Mouse (Mus musculus) adrenal gland, postnatal 14 days (tissue): ENCODE measurements around the gene Sptb. TPM values are rescaled to one million over a fixed set of nuclear protein-coding genes. Genes with fewer than 3 reads are reported as not detected.

Experiments used
- DNase-seq: peaks from one replicate; pipeline ENCODE4 v3.0.0; 2021; ENCODE audit warnings: mixed read lengths
- total RNA-seq: library from RNA; stranded (reverse); gene quantifications from 2 replicates; pipeline ENCODE4 v1.2.3, GENCODE M21; 2021

Sptb gene
- total RNA-seq, 1 experiment from 2014 or later, result 51.5 TPM

DNA sequence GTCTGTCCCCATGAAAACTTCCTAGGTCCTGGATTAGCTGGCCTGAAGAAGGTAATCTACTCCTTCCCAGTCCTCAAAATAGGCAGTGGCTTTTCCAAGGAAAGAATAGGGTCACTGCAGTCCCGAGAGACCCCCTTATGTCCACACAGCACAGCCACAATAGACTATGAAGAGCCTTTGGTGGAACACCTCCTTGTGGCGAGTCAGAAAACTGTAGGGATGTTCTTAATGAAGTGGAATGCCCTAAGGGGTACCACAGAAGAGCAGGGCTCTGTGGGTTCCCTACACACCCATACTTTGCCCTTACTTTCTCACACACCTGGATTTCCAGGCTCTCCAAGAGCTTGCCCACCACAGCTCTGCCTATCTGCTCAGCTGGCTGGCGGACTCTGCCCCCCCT is 104.5 kb downstream of the Sptb start:
- DNase-seq, result no peak

DNA sequence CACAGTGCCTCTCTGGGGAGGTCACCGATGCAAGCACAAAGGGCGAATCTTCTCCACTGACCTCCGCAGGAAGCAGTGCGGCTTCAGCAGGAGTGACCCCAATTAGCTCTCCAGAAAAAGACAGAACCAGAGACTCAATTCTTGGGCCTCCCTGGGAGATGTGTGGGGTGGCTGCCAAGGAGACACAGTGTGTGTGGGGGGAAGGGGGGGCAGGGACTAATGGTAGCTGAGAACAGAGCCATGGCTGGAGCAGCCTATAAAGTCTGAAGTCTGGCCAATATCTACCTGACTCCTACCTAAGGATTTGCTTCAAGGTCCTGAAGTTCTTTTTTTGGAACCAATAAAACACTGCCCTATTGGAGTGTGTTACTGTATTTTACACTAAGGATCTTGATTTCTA is 105.8 kb downstream of the Sptb start:
- DNase-seq, result no peak

DNA sequence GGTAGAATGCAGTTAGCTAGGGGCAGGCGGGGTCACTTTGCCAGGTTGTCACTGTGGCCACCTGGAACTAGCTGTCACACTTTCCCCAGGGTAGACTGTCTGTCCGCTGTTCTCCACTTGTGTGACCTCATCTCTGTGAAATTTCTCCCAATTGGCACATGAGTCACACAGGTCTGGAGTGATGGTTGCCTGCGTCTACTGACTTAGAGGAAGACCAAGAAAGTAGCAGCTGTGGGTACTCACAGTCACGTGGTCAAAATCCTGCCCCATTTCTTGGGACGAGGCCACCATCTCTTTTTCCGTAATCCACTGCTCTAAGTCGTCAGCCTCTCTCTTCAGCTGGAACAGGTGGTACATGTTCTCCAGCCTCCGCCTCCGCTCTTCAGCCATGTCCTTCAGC is 106.6 kb downstream of the Sptb start:
- DNase-seq, result no peak

DNA sequence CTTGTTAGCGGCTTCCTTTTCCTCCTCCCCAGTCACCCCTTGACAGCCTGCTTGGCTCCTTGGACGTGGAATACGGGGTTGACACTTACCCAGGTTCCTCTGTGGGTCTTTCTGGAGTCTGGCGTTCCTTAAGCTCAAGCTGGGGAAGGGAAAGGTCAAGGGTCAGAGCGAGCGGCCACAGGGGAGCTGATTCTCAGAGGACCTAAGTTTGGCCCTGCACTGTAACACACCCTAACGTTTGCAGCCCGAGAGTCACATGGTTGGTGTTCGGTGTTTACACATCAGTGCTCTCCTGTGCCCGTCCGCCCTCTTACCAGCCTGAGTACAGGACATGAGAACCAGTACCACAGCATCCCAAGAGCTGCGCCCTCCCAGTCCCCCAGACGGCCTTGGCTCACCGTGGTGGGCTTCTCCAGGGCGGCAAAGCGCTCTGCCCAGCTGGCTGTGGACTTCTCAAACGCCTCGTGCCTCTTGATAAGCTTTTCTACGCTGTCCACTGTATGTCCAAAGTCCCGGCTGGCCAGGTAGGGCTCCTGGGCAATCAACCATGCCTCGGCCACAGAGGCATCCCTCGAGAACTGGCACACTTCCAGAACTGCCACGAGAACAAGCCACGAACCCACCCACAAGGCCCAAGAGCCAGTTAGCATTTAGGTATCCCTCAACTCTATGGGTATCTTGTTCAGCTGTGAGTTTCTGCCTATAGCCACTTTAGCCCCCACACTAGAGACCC is 112.0 kb downstream of the Sptb start:
- DNase-seq, result no peak

DNA sequence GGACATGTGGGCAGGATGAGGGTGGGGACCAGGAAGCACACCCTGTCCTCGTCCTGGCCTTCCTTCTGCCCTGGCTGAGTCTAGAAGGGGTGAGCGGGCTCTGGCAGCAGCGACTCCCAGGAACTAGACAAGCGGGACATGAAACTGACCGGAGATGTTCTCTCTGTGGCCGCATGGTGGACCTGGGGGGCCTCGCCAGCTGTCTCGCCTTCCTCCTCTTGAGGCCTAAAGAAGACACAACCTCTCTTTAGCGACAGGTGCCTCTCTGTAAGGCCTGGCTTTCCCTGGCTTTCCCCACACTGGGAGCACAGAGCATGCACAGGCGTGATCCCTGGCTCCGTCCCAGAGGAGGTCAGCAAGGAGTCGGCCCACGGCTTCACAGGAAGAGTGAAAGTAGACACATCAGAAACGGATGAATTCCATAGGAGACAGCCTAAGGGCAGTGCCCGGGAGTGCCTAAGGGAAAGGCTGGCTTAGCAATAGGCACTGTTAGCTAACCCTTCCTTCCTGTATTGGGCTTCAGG is 112.7 kb downstream of the Sptb start:
- DNase-seq, result no peak

DNA sequence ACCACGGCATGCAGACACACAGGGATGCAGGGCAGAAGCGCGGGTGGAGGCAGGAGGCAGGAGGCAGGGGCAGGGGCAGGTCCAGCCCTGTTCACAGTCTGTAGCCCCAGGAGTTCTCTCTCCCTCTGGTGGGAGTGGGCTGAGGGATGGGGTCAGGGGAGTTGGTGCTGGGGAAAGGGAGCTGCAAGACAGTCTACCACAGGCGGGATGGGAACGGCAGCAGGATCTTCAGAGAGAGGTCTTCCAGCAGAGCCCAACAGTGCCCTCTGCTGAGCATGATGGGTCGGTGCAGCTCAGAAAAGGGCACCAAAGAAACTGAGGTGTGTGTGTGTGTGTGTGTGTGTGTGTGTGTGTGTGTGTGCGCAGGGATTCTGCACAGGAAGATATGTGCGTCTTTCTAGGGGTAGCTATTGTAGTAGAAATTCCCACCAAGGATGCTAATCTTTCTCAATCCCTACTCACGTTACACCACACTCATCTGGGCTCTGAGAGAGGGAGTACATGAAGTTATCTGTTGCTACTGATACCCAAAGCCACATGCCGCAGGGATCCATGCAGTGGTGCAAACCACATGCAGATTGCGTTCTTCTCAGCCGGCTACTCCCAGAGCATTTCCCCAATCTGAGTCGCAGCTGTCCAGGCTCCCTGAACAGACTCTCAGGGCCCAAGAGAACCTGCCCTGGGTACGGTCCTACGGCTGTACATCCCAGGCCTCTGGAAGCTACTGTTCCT is 113.9 kb downstream of the Sptb start:
- DNase-seq, result peak; percentile 86

DNA sequence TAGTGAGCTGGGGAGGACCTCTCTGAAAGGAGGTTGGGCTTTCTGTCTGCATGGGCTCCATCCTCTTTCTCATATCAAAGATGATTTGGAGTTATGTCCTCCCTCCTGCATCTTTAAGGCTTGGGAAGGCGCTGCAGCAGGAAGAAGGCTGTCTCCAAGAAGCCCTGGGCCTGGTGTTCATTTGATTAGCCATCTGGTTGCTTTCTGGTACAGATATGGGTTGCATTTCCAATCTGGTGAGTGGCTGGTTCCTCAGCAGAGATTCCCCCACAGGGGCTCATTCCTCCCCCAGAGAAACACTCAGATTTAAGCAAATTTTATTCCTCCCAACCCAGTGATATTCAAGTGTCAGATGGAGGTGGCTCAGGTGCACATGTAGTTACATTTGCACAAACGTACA is 114.5 kb downstream of the Sptb start:
- DNase-seq, result no peak

DNA sequence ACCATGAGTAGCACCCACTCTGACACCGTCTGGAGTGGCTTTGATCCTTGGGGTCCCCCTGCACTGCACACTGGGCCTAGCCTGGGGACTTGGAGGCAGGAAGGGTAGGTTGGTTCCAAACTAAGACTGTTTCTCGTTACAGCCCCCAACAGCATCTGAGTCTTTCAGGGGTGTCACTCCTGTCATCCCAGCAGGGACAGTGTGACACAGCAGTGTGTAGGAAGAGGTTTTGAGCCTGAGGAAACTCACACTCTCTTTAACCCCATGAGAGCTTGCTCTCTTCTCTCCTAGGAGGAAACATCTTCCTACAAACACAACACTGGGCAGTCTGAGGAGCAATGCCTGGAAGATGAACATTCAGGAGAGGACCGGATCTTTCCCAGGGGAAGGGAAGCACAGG is 115.8 kb downstream of the Sptb start:
- DNase-seq, result no peak

DNA sequence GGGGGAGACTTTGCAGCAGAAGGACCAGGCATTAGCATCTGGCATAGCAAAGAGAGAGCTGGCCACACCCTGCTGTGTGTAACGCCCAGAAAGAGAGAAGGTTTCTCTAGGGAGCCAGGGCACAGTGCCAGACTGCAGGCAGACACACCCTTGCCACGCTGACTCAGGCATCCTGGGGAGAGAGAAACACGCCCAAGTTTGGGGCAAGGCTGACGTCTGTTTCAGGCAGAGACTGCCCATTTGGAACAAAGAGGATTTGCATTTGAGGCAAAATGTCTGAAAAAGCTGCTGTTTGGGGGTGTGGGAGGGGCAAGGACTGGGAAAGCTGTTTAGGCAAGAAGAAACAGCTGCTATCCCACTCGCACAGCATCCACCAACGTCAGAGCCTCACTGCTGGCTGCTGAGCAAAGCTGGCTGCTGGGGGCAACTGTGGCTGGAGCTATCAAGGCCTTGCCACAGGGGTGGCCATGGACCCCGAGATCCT is 116.5 kb downstream of the Sptb start:
- peak; percentile 92 for DNase-seq

DNA sequence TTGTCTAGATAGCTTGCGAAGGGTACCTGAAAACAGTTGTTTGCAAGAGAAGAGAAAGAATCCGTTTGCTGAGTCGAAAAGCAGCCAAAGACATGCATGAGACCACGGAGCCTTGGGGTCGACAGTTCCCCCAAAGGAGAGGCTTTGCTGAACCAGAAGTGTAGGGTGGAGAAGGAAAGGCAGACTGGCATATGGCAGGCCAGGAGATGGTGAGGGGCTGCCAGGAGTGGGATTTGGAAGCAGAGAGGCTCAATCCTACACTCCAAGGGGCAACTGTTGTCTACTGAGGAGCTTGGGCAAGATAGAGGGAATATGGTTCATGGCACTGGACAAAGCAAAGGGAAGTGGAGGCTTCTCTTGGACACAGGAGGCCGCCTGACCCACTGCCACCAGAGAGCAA is 117.1 kb downstream of the Sptb start:
- no peak for DNase-seq

DNA sequence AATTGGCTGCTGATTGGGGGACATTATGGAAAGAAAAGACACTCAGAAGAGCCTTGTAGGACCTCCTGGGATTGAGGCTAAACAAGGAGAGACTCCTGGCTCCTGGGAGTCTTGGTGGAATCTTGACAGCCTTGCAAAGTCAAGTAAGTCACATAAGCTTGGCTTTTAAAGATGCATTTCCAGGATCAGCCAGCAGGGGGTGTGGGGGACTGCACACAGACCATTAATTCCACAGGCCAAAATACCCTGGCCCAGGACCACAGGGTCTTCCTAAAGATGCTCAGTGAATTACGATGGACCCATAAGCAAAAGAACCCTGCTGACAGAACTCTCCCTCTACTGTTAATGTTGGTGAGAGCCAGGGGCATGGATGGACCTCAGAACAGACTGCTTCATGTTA is 118.1 kb downstream of the Sptb start:
- DNase-seq, result peak; percentile 66

DNA sequence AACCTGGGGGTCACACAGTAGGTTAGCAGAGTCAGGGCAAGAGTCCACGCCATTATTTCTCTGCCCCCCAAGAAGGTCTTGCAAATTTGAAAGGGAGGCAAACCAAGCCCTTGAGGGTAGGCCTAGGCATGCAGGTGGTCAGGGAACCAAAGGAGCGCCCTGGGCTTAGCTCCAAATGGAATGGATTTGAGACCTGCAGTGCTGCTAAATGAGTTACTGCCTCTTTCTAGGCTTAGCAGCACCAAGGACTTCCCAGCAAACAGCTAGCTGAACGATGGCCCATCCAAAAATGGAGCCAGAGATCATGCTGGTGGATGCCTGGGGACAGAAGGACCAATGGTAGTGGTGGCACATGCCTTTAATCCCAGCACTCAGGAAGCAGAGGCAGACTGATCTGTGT is 119.3 kb downstream of the Sptb start:
- no peak for DNase-seq

DNA sequence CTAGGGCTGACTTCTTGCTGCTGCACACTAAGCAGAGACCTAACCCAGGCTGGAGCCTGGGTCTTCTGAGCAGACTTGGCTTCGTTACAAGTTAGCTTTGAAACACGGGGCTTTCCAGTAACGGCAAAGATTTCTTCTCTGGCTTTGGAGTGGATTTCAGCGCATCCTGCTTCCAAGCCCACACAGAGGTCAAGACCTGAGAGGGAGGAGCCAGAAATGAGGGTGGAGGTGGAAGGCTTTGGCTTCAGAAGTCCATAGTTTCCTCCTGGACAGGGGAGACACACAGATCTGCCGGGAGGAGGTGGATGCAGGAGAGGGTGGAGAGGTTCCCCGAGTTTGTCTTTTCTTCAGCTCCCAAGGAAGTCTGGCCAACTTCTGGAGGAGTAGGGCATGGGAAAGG is 120.8 kb downstream of the Sptb start:
- peak; percentile 51 for DNase-seq

DNA sequence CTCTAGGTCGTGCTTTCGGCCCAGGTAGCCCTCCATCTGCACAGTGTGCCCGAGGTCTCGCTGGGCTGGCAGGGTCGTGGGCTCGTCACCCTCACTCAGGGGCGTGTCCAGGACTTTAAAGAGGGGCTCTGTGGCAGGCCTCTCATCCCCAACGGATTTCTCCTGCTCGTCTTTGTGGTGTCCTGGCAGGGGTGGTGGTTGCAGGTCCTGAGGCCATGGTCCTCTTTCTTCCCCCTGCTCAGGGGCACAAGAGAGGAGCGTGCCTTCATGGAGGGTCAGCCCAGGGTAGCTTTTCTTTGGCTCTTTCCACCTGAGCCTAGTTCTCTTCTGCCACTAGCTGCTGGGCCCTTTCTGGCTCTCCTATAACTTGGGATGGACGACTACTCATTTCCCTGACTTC is 123.0 kb downstream of the Sptb start:
- DNase-seq, result no peak

DNA sequence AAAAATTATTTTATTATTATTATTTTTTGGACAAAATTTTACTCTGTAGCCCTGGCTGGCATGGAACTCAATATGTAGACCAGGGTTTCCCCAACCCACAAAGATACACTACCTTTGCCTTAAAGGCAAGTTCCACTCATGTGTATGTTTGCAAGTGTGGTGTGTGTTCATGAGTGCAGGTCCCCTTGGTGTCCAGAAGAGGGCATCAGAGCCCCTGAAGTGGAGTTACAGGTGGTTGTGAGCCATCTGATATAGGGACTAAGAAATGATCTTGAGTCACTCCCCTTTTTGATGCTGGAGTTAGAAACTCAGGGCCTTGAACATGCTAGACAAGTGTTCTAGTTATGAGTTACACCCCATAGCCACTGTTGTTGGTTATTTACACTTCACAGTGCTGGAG is 125.3 kb downstream of the Sptb start:
- no peak for DNase-seq

DNA sequence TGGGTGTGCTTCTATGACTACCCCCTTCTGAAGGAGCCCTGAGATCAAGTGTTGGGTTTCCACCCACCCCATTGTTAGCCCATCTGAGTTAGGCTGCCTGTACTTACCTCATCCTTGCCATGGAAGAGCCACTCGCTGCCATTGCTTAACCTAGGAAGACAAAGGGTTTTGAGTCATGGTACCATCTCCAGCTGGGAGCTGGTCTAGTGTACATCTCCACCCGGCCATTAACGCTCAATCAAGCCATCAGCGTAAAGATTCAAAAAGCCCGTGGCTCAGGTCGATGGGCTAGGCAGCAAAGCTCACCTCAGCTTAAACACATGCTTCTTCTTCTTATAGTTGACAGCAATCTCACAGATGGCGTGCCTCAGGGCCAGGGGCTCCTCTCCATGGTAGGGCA is 126.9 kb downstream of the Sptb start:
- DNase-seq, result no peak

DNA sequence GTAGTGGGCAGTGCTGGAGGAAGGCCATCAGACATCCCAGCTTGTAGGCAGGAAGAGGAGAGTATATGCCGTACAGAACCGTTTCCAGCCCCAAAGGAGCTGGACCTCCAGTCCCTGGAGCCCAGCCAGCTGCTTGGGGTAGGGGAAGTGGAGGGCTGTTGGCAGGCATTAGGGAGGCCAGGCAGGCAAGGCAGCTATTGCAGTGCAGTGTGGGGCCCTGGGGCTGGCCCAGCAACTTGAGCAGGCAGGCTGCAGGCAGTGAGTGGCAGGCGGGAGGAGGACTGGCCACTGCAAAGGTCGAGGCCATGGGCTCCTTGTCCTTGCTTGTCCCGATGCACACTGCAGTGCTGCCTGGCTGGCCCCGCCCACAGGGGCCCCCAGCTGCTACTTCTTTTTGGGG is 127.5 kb downstream of the Sptb start:
- DNase-seq, result peak; percentile 80

DNA sequence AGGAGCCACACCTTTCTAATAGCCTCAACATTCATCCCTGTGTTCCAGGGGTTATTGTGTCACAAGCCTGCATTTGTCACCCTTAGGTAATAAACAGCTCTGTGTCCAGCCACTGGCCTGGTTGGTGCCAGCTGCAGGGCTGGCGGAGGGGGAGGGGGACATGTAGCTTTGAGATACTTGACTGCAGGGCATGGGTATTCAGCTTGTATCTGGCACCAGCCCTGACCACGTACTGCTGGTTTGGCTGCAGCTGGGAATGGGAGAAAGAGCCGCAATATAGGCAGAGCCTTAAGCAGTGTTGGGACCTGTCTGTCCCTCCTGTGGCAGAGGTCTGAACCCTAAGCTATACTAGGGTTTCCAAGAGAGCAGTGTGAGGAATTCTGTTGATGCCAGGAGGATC is 128.2 kb downstream of the Sptb start:
- peak; percentile 72 for DNase-seq

DNA sequence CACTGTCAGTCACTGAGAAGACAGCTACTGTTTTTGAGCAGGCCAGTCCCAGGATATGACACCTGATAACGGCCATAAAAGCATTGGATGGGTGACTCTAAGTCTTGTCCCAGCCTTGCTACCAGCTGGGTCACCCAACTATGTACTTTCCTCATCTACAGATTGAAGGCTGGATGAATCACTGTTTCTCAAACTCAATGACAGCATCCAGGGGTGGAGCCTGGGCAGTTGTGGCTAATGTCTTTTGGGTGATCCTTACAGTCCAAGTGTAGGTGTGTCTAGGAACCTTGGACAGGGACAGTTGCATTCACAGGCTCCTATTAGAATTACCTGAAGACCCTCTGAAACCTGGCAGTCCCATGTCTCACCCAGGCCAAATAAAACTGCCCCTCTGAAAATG is 130.5 kb downstream of the Sptb start:
- DNase-seq, result peak; percentile 50

DNA sequence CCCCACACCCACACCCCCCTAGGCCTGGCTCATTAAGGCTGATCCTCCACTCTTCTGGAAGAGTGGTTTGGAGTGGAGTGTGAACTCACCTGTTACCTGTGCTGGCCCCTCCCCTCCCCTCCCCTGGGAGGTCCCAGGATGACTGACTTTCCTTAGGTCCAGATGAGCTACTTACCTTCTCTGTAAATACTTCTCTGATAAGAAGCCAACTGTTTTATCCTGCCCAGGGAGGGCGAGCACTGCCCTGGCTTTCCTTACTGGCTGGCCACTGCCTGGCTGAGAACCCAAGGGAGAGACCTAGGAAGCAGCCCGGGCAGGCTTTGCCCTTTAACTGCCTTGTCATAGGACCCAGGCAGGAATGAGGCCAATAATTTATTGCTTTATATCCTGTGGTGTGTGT is 131.9 kb downstream of the Sptb start:
- peak; percentile 54 for DNase-seq

DNA sequence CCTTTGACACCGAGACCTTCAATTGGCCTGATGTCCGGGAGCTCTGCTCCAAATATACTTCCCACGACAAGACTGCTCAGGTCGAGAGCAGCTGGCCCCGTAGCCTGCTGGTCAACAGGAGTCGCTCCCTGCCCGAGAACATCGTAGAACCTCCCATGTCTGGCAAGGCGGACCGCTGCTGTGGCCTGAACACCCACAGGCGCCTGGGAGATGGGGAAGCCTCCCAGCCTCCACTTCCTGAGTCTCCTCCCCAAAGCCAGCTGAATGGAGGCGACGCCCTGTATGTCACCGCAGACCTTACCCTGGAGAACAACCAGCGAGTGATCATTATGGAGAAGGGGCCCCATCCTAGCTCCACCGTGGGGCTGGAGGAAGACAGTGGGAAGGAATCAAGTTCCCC is 132.5 kb downstream of the Sptb start:
- DNase-seq, result no peak

DNA sequence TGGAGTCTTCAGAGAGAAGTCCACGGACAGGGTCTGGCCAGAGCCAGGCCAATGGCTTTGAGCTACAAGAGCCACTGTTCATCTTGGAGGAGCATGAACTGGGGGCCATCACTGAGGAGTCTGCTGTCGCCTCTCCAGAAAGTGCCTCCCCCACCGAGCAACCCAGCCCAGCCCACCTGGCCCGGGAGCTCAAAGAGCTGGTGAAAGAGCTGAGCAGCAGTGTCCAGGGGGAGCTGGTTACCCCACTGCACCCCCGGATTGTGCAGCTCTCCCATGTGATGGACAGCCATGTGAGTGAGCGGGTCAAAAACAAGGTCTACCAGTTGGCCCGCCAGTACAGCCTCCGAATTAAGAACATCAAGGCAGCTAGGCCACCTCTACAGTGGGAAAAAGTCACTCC is 133.5 kb downstream of the Sptb start:
- DNase-seq, result no peak

DNA sequence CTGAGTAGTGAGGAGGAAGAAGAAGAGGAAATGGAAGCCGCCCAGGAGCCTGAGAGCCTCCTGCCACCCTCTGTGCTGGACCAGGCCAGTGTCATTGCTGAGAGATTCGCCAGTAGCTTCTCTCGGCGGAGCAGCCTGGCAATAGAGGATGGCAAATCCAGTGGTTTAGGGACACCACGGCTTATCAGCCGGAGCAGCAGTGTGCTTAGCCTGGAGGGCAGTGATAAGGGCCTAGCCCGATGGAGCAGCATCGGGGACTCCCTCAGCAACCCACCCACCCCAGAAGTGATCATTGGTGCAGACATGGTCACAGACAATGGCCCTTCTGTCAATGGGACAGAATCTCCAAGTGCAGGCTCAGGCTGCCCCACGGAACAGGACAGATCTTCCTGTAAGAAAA is 134.3 kb downstream of the Sptb start:
- DNase-seq, result no peak

DNA sequence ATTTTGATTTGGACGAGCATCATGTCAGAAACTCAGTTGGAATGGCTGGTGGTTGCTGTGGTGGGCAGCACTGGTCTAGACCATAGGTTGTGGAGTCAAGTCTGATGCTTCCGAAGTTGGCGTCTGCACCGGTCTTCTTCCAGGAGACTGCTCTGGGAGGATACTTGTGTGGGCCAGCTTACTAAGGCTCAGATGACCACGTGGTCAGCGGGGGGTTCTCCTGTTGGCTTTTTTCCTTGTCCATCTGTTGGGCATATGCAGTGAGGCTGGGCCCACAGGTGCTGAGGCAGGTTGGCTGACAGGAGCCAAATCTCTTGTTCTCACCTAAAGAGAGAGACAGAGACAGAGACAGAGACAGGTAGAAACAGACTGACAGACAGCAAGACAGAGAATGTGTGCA is 135.5 kb downstream of the Sptb start:
- DNase-seq, result no peak
